Mouse (Mus musculus): ENCODE data around the gene Lyl1. TPM values are rescaled to one million over a fixed set of nuclear protein-coding genes. Genes with fewer than 3 reads are reported as not detected.
A peak's percentile ranks its signal among the peaks of the same experiment; 100 is the strongest.

The Lyl1 gene
- polyA plus RNA-seq, 1 experiment from 2014 or later: 4.8 TPM

GRCm38 (mm10) chr8:84740895-84741843 lies 39.9 kb downstream of the Lyl1 start:
- 0 out of 2 replicates have a peak overlapping the region, but pooled peaks have one; percentile 43 for H3K9ac ChIP-seq (ENCODE audit: low read length)
- WGBS: 26% methylated on average over 13 of the region's 13 CpGs
- no peaks in the 10 kb centered on the region for H3K36me3 ChIP-seq (ENCODE audit: control insufficient read depth, insufficient read depth, low read length)
- peaks cover 20% of the 10 kb centered on the region for H3K27me3 ChIP-seq (ENCODE audit: control insufficient read depth, insufficient read depth, low read length)
- DNase-seq (ENCODE audit: low spot score): no peak
- peak overlapping the region; percentile 100 for H3K27ac ChIP-seq (replicated peaks; ENCODE audit: low read depth, low read length)
- H3K4me1 ChIP-seq (ENCODE audit: control insufficient read depth, insufficient read depth, low read length): peaks cover 97% of the 10 kb centered on the region
- no peak overlapping the region for H3K4me2 ChIP-seq (ENCODE audit: low read depth, severe bottlenecking)
- H3K9me3 ChIP-seq (ENCODE audit: control insufficient read depth, low read length): no peaks in the 10 kb centered on the region
- ATAC-seq (ENCODE audit: insufficient number of reproducible peaks, low FRiP score, low TSS enrichment, low read depth): no peak
- no peak overlapping the region for H3K4me3 ChIP-seq (ENCODE audit: low read depth, low read length)

- Histone ChIP-seq H3K4me1 (ENCODE audit: control insufficient read depth, insufficient read depth, low read length) (peaks cover 99% of the 10 kb centered on the region), H3K9ac (ENCODE audit: low read length) (peak overlapping the region; percentile 45), H3K9me3 (ENCODE audit: control insufficient read depth, low read length) (no peaks in the 10 kb centered on the region), H3K27me3 (ENCODE audit: control insufficient read depth, insufficient read depth, low read length) (peaks cover 26% of the 10 kb centered on the region), H3K4me2 (ENCODE audit: low read depth, severe bottlenecking) (peak overlapping the region; percentile 49), H3K36me3 (ENCODE audit: control insufficient read depth, insufficient read depth, low read length) (no peaks in the 10 kb centered on the region), H3K4me3 (ENCODE audit: low read depth, low read length) (peak overlapping the region; percentile 22), H3K27ac (replicated peaks; ENCODE audit: low read depth, low read length) (peak overlapping the region; percentile 100)
- peak; percentile 88 for ATAC-seq (ENCODE audit: insufficient number of reproducible peaks, low FRiP score, low TSS enrichment, low read depth)
- peak; percentile 93 for DNase-seq (ENCODE audit: low spot score)
- WGBS: under 1% methylated on average over 32 of the region's 32 CpGs
Measured at GRCm38 (mm10) chr8:84742171-84743053, 41.2 kb downstream of the Lyl1 start.

- H3K4me1 ChIP-seq (ENCODE audit: control insufficient read depth, insufficient read depth, low read length): peaks cover 93% of the 10 kb centered on the region
- H3K9ac ChIP-seq (ENCODE audit: low read length): peak overlapping the region; percentile 45; the same call in 1 of the 2 replicates
- peak overlapping the region; percentile 49 for H3K4me2 ChIP-seq (ENCODE audit: low read depth, severe bottlenecking)
- WGBS: 2% methylated on average over 10 of the region's 10 CpGs
- H3K4me3 ChIP-seq (ENCODE audit: low read depth, low read length): peak overlapping the region; percentile 22
- no peaks in the 10 kb centered on the region for H3K36me3 ChIP-seq (ENCODE audit: control insufficient read depth, insufficient read depth, low read length)
- H3K27me3 ChIP-seq (ENCODE audit: control insufficient read depth, insufficient read depth, low read length): peaks cover 28% of the 10 kb centered on the region
- DNase-seq (ENCODE audit: low spot score) (no peak), ATAC-seq (ENCODE audit: insufficient number of reproducible peaks, low FRiP score, low TSS enrichment, low read depth) (peak; percentile 49)
- H3K27ac ChIP-seq (replicated peaks; ENCODE audit: low read depth, low read length): peak overlapping the region; percentile 100
- no peaks in the 10 kb centered on the region for H3K9me3 ChIP-seq (ENCODE audit: control insufficient read depth, low read length)
Measured at GRCm38 (mm10) chr8:84743054-84743415, 41.8 kb downstream of the Lyl1 start.

DNA sequence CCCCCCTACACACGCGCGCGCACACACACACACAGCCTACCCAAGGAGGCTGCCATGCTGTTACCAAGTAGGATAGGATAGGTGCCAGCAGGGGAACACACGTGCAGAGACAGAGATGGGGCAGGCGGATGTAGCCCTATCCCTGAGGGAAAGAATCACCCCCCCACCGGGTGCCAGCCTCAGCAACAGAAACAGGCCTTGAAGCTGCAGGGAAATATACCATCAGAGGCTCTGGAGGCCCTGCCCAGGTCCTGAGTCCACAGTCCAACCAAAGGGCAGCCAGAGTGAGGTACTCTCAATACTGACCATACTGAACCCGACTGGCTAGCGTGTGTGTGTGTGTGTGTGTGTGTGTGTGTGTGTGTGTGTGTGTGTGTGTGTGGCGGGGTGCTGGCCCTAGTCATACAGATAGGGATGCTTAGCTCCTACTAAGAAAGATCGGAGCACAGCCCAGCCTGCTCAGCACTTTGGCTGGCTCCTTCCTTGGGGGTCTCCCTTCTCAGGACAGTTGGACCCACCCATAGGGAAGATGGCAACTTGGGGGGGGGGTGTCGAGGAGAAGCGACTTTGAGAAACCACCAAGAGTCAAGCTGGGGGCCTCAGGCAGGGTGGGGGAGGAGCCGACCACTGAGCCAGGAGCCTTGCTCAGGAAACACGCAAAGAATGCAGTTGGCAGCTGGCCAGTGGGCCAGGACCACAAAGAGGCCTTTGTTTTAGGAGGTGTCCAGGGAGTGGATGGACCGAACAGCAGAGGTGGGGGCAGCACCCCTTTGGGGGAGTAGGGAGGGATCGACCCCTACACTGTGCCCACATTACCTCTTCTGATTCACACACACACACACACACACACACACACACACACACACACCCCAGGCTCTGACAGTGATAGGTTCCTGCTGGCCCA lies 42.5 kb downstream of the Lyl1 start:
- Histone ChIP-seq H3K4me2 (ENCODE audit: low read depth, severe bottlenecking) (peak overlapping the region; percentile 49), H3K9me3 (ENCODE audit: control insufficient read depth, low read length) (no peaks in the 10 kb centered on the region), H3K27me3 (ENCODE audit: control insufficient read depth, insufficient read depth, low read length) (peaks cover 25% of the 10 kb centered on the region), H3K4me3 (ENCODE audit: low read depth, low read length) (peak overlapping the region; percentile 22; the same call in 1 of the 2 replicates), H3K4me1 (ENCODE audit: control insufficient read depth, insufficient read depth, low read length) (peaks cover 86% of the 10 kb centered on the region), H3K27ac (replicated peaks; ENCODE audit: low read depth, low read length) (peak overlapping the region; percentile 100), H3K36me3 (ENCODE audit: control insufficient read depth, insufficient read depth, low read length) (no peaks in the 10 kb centered on the region), H3K9ac (ENCODE audit: low read length) (peak overlapping the region; percentile 53)
- DNase-seq (ENCODE audit: low spot score) (peak; percentile 88), ATAC-seq (ENCODE audit: insufficient number of reproducible peaks, low FRiP score, low TSS enrichment, low read depth) (peak; percentile 40; the same call in 1 of the 2 replicates)
- 8% methylated on average over 16 of the region's 17 CpGs for WGBS

GRCm38 (mm10) chr8:84745032-84745925 lies 44.0 kb downstream of the Lyl1 start:
- H3K4me2 ChIP-seq (ENCODE audit: low read depth, severe bottlenecking): peak overlapping the region; percentile 13; the same call in 1 of the 2 replicates
- peaks cover 79% of the 10 kb centered on the region for H3K4me1 ChIP-seq (ENCODE audit: control insufficient read depth, insufficient read depth, low read length)
- DNase-seq (ENCODE audit: low spot score) (peak; percentile 78), ATAC-seq (ENCODE audit: insufficient number of reproducible peaks, low FRiP score, low TSS enrichment, low read depth) (no peak)
- H3K27ac ChIP-seq (replicated peaks; ENCODE audit: low read depth, low read length): peak overlapping the region; percentile 100; the same call in 1 of the 2 replicates
- H3K36me3 ChIP-seq (ENCODE audit: control insufficient read depth, insufficient read depth, low read length): no peaks in the 10 kb centered on the region
- H3K4me3 ChIP-seq (ENCODE audit: low read depth, low read length): no peak overlapping the region
- peaks cover 30% of the 10 kb centered on the region for H3K27me3 ChIP-seq (ENCODE audit: control insufficient read depth, insufficient read depth, low read length)
- 2% methylated on average over 17 of the region's 17 CpGs for WGBS
- no peaks in the 10 kb centered on the region for H3K9me3 ChIP-seq (ENCODE audit: control insufficient read depth, low read length)
- H3K9ac ChIP-seq (ENCODE audit: low read length): 0 out of 2 replicates have a peak overlapping the region, but pooled peaks have one; percentile 5

DNA sequence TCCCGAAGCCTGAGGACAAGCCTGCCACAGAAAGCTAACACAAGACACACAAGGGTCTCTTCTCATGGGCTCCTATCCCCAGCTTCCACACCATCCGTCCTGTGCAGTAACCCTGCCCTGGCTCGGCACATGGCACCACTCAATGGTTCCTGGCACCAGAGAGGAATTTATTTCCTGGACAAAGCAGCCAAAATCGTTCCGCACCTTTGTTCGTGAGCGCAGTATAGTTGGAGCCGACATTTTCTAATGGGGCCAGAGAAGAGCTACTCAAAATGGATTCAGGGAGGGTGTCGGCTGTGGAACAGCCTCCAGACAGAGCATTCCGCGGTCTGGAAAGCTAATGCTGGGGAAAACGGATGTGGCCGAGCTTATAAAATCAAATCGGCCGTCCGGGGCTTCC lies 48.3 kb downstream of the Lyl1 start:
- no peak for ATAC-seq (ENCODE audit: insufficient number of reproducible peaks, low FRiP score, low TSS enrichment, low read depth)
- Histone ChIP-seq H3K27me3 (ENCODE audit: control insufficient read depth, insufficient read depth, low read length) (peaks cover 58% of the 10 kb centered on the region), H3K36me3 (ENCODE audit: control insufficient read depth, insufficient read depth, low read length) (no peaks in the 10 kb centered on the region), H3K4me1 (ENCODE audit: control insufficient read depth, insufficient read depth, low read length) (peaks cover 43% of the 10 kb centered on the region), H3K27ac (replicated peaks; ENCODE audit: low read depth, low read length) (no peak overlapping the region), H3K9me3 (ENCODE audit: control insufficient read depth, low read length) (no peaks in the 10 kb centered on the region), H3K4me2 (ENCODE audit: low read depth, severe bottlenecking) (no peak overlapping the region), H3K4me3 (ENCODE audit: low read depth, low read length) (no peak overlapping the region), H3K9ac (ENCODE audit: low read length) (0 out of 2 replicates have a peak overlapping the region, but pooled peaks have one; percentile 5)
- DNase-seq (ENCODE audit: low spot score): no peak
- 70% methylated on average over 16 of the region's 16 CpGs for WGBS

Measured in limb, embryonic 11.5 days (tissue).